Mouse (Mus musculus): ENCODE measurements around the gene Gm49340. TPM values are rescaled to one million over a fixed set of nuclear protein-coding genes. Genes with fewer than 3 reads are reported as not detected.
"Not testable (repeated sequence)": the region's sequence is repeated elsewhere in the genome, so short reads cannot be mapped to it uniquely, and the experiment has no call there.

Gene Gm49340
- total RNA-seq (2021) = under 1 TPM in 1 of 2 experiments, not detected in 1; 0.21 TPM
- long read RNA-seq, experiment 1, partial matches to known transcripts = 0 of 3 reads
- long read RNA-seq, experiment 1, other reads (novel, unspliced or antisense) = 3 of 3 reads
- long read RNA-seq, experiment 2 = 0 reads

- DNase-seq = no peak
Observed at GRCm38 (mm10) chr11:73329442-73329841, at the start of gene Gm49340, which contains the start of the genes Aspa and Spata22. Gm49340 (plus strand) TSS chr11:73329741. Aspa (minus strand) TSS chr11:73329596. Spata22 (plus strand) TSS chr11:73329741.

GRCm38 (mm10) chr11:73280710-73281109, 48.8 kb upstream of the Gm49340 start:
- DNase-seq = no peak

DNA sequence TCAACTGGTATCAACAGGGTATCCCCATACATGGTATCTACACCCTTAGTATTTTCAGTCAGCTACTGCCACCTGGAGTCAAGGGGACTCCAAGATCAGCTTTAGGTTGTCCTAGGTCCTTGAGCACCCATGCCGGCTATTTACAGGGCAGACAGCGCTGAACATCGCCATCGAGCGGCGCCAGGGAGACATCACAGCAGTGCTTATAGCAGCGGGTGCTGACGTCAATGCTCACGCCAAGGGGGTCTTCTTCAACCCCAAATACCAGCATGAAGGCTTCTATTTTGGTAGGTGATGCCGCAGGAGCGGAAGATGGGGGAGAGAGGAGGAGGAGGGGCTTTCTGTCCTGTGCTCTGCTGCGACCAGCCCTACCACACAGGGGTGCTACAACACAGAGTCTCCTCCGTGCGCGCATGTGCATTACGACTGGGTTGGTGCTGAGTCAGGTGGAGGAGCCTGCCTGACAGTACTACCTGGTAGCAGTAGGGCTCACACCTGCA, 48.0 kb upstream of the Gm49340 start:
- DNase-seq = peak; percentile 65

DNA sequence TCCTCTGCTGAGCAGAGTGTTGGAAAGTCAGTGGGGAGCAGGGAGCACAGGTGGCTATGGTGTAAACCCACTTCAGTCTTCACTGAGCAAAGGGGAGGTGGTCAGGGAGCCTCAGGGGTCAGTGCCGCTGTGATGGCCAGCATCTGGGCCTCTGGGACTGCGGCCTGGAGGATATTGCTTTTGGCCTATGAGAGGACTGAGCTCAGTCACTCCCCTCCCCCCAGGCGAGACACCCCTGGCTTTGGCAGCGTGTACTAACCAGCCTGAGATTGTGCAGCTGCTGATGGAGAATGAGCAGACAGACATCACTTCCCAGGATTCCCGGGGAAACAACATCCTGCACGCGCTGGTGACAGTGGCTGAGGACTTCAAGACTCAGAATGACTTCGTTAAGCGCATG, 46.2 kb upstream of the Gm49340 start:
- no peak for DNase-seq

DNA sequence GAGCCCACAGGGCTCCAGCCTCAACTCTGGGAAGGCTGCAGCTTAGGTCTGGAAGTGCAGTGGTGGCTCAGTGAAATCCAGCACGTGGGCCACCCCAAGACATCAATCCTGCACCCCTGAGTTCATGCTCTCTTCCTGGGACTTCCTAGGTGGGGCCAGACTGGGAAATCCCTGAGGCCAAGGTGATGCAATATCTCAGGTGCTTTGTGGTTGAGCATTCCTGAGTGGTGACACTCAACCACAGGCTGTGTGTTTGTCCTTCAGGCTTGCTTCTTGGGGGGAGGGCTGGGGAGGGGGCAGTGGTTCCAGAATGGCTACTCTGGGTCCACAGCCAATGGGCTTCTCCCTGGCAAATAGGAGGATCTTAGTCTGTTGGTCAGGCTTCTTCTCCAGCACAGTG, 45.6 kb upstream of the Gm49340 start:
- DNase-seq = no peak

- DNase-seq = no peak
Observed at GRCm38 (mm10) chr11:73284351-73284750, 45.2 kb upstream of the Gm49340 start.

DNA sequence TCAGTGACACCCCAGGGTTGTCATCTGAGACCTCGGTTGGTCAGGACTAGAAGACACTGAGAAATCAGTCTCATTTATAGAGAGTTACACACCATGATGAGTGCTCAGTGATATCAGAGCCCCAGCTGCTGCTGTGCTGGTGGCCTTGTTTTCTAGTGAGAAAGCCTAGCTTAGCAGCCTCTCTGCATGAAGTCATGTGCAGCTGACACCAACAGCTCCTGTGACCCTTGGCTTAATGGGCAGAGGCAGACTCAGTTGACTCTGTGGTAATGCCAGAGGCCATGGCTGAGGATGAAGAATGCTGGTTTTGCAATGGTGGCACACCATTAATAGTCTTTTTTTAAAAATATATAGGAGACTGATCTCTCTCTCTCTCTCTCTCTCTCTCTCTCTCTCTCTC, 39.9 kb upstream of the Gm49340 start:
- DNase-seq = no peak

GRCm38 (mm10) chr11:73303123-73303522, 26.4 kb upstream of the Gm49340 start:
- DNase-seq = no peak

GRCm38 (mm10) chr11:73315961-73316360, 13.6 kb upstream of the Gm49340 start:
- DNase-seq = no peak

- not testable (repeated sequence) for DNase-seq
Observed at GRCm38 (mm10) chr11:73318581-73318980, 11.0 kb upstream of the Gm49340 start.

GRCm38 (mm10) chr11:73321064-73321463, 8.5 kb upstream of the Gm49340 start:
- not testable (repeated sequence) for DNase-seq

DNA sequence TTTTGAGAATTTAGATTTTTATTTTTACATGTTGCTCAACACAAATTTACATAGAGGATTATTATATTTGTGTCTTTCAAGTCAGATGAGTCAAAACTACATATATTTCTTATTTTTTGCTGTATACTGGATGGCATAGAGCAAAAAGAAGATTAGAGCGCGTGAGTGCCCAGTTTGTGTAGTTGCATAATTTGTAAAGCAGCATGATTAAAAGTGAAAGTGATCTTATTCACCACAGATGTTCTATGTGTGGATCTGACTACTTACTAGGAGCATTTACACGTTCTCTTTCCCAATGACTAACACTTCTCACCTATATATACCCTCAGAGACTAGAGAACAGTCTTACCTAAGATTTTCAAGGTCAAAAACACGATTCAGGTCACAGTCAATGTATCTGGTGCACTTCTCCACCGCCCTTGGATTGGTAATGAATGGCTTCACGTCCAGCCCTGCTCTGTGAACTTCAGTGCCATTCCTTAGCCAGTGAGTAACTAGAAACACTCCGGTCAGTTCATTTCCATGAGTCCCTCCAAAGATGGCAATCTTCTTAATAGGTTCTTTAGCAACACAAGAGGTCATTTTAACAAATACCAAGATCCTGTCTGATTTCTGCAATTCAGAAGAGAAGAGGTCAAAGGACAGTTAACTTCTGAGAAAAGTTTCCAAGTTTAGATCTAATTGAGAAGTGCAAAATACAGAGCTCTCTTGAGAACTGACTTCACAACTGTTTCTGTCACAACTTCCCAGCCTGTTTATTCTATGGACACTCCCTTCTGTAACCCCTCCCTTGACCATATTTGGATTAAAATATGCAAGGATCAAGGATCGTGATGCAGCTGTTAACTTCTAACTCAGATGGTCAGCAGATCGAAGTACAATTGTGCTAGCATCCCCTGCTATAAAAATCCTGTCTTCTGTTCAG, 5.4 kb upstream of the Gm49340 start:
- DNase-seq = no peak

DNA sequence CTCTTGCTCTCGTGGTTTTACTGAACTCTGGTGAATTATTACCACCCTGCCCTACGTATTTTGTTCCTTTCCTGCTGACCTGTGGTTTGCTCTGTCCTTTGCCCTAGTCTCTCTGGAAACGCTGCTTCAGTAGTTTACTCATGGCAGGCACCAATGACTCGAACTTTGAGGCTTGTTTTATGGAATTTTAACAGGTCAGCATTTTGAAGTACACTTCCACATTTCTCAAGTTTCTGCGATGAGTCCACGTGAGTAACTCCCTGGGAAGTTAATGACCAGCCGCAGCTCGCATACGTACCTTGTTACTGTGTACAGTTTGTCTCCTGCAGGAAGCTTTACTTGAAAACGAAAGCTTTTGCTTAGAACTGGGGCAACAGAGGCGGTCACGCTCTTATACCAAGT, 3.1 kb upstream of the Gm49340 start:
- DNase-seq = peak; percentile 42

DNA sequence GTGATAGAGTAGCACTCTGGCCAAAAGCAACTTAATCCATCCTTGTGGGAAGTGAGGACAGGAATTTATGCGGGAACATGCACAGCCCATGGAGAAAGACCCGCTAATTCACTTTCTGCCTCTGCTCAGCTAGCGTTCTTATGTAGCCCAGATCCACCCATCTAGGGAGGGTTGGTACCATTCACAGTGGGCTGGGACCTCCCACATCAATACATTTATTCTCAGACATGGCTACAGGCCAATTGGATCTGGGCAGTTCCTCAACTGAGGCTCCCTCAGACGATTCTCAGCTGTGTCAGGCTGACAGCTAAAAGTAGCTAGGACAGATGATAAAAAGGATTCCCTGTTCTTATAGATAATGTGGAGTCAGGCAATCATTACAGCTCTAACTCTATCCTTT, 2.2 kb upstream of the Gm49340 start:
- DNase-seq = no peak

DNA sequence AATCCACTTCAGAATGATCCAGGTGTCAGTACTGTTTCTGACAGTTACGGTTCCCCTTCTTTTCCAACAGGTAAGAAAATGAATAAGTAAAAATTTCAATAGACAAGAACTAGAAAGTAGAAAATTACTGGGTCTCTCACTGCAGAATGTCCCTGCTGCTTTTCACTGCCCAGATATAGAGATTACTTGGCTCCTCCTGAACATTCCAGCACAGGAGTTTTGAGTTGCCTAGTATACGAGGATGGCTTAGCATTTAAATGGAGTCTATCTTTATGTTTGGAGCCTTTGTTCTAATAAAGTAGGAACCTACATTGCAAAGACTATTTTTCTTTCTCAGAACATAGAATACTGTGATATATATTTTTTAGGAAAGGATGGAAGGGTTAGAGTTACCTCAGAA, 3.8 kb downstream of the Gm49340 start:
- no peak for DNase-seq

- no peak for DNase-seq
Observed at GRCm38 (mm10) chr11:73336919-73337318, 7.4 kb downstream of the Gm49340 start.

DNA sequence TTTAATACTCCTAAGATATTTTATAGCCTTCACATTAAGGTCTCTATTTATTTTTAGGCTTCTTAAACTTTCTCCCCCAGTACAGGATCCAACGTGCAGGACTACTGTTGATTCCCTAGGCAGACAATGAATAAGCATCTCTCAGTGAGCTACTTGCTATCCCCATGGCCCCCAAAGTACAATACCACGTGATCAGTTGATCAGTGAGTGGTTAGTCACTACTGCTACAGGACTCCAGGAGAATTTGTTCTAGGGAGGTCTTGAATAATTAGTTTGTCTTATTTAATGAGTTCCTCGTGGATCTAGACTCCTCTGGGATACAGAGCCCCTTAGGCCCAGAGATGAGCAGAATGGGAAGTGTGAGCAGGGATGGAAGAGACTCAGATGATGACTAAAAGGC, 20.9 kb downstream of the Gm49340 start, which contains the start of gene Olfr20:
Gene Olfr20 (plus strand): TSS at position 301 of the 400 bp plus-strand sequence.
- no peak for DNase-seq

DNA sequence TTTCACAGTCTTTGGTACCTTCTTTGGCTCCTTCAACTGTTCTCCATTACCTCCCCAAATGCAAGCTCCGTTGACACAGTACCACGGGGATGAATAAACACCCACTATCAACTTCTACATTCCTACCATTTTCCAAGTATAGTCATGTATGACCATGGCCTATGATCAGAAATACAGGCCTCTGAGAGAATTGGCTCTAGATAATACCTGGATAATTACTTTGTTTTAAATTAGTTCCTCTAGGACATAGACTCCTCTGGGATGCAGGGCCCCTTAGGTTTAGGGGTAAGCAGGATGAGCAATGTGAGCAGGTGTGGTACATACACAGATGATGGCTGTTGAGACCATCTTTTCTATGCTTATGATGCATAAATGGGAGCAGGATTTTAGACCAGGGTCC, 41.4 kb downstream of the Gm49340 start, which contains the start of gene Olfr376:
Gene Olfr376 (plus strand): TSS at position 301 of the 400 bp plus-strand sequence.
- no peak for DNase-seq

- DNase-seq = peak; percentile 4
Observed at GRCm38 (mm10) chr11:73395374-73395773, 65.8 kb downstream of the Gm49340 start.

DNA sequence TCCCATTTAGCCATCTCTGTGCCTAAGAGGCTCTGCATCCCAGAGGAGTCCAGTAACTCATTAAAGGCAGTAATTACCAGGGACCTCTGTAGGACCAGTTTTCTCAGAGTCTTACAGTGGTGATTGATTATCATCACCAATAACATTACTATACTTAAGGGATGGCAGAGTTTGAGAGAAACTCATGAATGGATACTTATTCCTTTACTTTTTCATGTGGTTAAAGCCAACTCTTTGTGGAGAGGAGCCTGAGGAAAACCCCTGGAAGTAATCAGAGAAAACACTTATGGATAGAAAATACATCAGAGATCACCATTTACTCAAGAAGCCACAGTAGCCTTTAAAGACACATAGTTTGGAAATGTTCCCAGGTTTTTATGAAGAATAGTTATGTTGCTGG, 70.0 kb downstream of the Gm49340 start, which contains the start of gene Olfr1:
Gene Olfr1 (minus strand): TSS at position 101 of the 400 bp plus-strand sequence.
- no peak for DNase-seq
